Mouse (Mus musculus): ENCODE results near the gene Hccs.

DNA sequence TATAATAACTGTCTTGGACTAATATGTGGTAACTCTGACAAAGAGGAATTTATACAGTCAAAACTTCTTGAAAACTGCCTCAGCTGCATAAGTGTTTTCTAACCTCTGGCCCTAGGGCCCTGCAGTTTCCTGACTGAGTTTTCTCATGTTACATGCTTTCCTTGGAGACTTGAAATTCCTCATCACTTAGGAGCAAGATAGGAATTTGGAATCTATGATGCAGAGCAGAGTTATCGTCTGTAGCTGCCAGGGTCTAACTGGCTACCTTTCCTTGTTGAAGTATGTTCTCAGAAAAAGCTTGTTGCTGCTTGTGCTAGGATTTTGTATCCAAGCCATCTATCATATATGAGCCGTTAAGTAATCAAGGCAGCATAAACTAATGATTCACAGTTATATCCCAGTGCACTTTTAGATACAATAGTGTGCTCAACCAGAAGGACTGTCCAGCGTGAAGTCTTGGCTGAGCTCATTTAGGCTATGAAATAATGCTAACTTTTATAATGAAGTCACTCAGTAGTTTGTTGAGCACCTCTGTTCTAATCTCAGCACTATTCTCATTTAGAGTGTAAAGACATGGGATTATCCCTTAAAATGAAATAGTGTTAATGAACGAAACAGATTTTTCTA, 37.1 kb upstream of the Hccs start:
- no peak for TF ChIP-seq CTCF (IDR thresholded peaks at IDR 0.05; ENCODE audit: insufficient read depth, low read length)
- TF ChIP-seq POLR2A (IDR thresholded peaks at IDR 0.05; ENCODE audit: borderline replicate concordance, extremely low read depth, low read depth, low read length): no peak
